Mouse (Mus musculus) c-Kit-negative CD71-positive TER-119-positive erythroid progenitor cells, embryonic 14.5 days (primary cell): ENCODE measurements at regions not wholly inside any gene's neighbourhood (a gene's known extent, or its start where the extent isn't known, plus 50 kb on each side); places are given as distances from the start of the nearest gene placed in this dataset.

Source experiments
- DNase-seq: peaks from one replicate; pipeline ENCODE4 v3.0.0-alpha.2; 2013; ENCODE audit warnings: low read depth, low spot score

DNA sequence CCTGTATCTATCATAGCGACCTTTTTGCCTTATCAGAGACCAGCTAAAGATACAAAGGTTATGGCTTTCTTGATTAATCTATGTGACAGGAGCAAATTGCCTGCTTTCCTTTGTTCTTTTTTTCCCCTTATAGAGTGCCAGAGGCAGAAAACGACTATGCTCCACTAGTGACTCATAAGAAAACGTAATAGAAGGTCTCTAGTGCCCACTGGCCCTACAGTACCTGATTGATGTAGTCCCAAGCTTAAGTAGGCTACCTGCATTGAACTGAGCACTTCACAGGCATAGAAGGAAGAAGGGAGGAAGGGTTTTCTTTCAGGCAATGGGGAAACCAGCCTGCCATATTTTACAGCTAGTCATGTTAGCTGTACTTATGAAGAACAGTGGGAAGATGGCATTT, 116.0 kb upstream of the Tusc1 start:
- no peak for DNase-seq

DNA sequence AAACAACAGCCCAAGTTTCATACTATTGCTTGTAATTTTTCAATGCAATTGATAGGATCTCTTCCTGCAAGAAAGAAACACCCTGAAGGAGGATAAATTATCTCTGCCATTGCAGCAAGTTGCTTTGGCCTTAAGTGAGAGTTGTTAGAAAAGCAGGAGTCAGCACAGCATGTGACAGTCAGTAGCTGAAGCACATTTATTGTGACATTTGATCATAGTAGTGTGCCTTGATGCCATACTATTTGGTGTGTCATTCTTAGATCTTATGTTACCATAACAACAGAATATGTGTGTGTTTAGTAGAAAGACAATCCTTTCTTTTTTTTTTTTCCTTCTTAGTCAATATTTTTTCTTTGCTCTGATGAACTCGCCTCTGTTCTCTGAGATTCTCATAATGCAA, 115.5 kb upstream of the Tusc1 start:
- DNase-seq = no peak

DNA sequence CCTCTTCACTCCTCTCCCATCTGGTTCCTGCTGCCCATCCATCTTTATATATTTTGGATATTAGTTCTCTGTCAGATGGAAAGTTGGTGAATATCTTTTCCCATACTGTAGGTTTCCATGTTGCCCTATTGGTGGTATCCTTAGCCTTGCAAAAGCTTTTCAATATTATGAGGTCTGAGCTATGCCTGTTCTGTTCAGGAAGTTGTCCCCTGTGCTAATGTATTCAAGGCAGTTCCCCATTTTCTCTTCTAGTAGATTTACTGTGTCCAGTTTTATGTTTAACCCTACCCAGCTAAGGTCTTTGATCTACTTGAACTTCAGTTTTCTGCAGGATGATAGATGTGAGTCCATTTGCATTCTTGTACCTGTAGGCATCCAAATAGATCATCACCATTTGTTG, 109.4 kb upstream of the Tusc1 start:
- no peak for DNase-seq

DNA sequence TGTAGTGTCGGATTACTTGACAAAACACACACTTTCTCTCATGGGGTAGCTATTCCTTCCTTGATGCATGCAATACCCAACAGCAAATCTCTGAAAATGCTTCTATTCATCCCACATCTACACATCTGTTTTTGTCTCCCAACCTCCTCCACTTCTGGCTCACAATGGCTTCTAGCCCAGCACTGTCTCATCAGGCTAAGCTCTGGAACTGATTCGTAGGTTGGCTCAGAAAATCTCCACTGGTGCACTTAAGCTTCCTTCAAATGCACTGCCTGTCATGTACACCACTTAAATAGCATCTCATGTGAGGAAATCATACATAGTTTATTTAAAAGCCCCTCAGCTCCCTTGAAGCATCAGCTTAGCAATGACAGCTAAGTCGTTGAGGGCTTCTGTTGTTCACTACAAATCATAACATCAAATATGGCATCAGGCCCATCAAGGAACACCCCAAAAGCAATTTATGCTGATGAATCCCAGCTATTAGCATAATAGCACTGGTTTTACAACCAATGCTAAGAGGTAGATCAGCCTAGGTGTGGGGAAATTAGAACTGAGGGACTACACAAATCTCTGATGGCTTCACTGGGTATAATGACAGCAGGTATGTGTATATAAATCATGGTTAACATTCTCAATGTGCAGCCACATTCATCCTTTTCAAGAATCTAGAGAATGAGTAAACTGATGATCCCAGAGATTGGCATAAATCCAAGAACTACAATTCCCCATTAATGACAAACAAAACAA, 103.5 kb upstream of the Tusc1 start:
- no peak for DNase-seq

DNA sequence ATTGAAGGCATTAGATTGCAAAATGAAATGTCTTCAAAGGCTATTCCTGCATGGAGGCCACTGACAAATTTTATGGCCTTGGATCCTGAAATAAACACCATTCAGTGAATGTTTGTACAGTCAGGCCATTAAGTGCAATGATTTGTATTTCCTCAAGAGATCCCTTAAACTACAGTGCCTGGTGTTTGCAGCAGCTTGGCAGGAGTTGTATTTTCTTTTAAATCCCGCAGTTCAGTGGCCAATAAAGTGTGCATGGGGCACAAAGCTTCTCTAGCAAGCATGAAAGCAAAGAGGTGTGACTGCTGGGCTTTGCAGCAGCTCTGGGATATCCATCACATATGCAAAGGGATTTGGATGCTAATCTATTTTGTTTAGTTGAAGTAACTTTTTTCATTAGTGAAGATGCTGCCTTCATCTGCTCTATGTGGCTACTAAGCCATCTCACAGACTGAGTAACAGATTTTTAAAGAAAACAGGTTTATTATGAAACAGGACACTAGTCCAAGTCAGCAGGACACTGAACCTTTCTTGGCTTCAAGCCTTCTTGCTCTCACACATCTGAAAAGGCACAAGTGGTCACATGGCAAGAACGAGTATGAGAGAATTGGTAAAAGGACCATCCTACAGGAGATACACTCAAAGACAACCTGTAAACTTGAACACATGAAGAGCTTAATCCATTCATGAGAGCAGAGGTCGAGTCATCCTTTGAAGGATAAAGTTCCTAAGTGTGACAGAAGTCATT, 102.2 kb upstream of the Tusc1 start:
- no peak for DNase-seq

DNA sequence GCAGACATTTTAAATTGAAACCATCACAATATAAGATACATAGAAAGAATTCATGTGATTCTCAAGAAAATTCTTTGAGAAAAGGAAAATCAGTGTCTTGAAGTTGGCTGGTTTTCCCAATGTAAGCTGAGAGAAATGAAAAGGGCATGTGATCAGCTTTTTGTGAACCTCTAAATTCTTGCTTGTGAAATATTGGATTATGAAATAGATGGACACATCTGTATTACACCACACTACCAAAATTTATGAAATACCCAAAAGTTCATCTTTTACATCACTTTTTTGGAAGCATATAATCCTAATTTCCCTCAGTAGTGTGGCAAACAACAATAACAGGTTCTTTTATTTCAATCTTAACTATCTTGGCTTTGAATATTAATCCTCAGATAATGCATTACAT, 77.4 kb upstream of the Tusc1 start:
- DNase-seq = no peak

DNA sequence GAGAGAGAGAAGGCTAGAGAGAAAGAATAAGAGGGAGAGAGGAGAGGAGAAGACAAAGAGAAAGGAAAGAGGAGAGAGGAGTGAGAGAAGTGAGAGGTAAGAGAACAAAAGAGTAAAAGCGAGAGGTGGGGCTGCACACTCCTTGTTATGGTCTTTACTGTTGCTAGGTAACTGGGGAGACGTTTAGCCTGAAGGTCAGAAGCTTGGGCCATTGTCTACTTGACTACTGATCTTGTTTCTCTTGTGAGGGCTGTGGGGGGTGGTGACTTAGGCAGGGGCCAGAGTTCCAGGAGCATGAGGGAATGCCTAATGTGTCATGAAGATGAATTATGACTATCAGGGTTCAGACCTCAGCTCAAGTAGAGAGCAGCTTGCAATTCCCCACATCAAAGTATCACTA, 71.6 kb upstream of the Tusc1 start:
- no peak for DNase-seq

DNA sequence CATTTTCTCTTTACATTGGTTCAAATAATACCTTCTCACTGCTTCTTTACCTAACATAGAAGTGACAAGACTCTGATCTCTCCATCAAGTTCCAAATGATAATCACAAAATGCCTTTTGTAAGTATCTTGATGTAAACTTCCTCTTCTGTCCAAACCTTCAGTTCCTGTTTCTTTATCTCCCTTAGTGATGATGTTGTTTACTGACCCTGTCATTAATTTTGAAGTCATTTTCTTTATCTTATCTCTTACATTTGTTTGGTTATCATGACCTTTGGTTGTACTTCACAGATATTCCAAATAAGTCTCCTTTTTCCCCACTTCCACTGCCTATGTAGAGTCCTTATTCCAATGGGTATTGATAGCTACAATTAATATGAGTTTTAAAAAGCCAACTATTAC, 65.3 kb upstream of the Tusc1 start:
- DNase-seq = no peak
